Mouse (Mus musculus): ENCODE data around the gene Apol7e. TPM values are rescaled to one million over a fixed set of nuclear protein-coding genes. Genes with fewer than 3 reads are reported as not detected.

Apol7e gene
- total RNA-seq, 2 experiments from 2014 or later = 0.66 to 1.4 TPM

Other genes starting within 250 kb of the Apol7e start
- gene Apol10a, start 221.8 kb upstream of the Apol7e start, total RNA-seq (2015) = 0.07 TPM in 1 of 2 replicates, not detected in the other
- gene Apol10a, start 221.8 kb upstream of the Apol7e start, total RNA-seq (2017) = not detected in 2 replicates
- not detected in 2 replicates for gene Apol11a, start 190.6 kb upstream of the Apol7e start, total RNA-seq (2015)
- gene Apol11a, start 190.6 kb upstream of the Apol7e start, total RNA-seq (2017) = 0.33 and 0.89 TPM in 2 replicates
- 0.14 and 0.40 TPM in 2 replicates for gene Apol7c, start 165.5 kb upstream of the Apol7e start, total RNA-seq (2015)
- gene Apol7c, start 165.5 kb upstream of the Apol7e start, total RNA-seq (2017) = 0.04 and 0.53 TPM in 2 replicates
- gene 1700025B11Rik, start 137.0 kb upstream of the Apol7e start, total RNA-seq (2015) = not detected in 2 replicates
- not detected in 2 replicates for gene 1700025B11Rik, start 137.0 kb upstream of the Apol7e start, total RNA-seq (2017)
- gene Apol10b, start 102.7 kb upstream of the Apol7e start, total RNA-seq (2015) = 0.07 TPM in 1 of 2 replicates, not detected in the other
- not detected in 2 replicates for gene Apol10b, start 102.7 kb upstream of the Apol7e start, total RNA-seq (2017)
- not detected in 2 replicates for gene Gm36245, start 99.6 kb upstream of the Apol7e start, total RNA-seq (2015)
- gene Gm36245, start 99.6 kb upstream of the Apol7e start, total RNA-seq (2017) = not detected in 2 replicates
- not detected in 2 replicates for gene Apol11b, start 55.6 kb upstream of the Apol7e start, total RNA-seq (2015)
- 0.08 TPM in 1 of 2 replicates, not detected in the other for gene Apol11b, start 55.6 kb upstream of the Apol7e start, total RNA-seq (2017)
- gene Apol9b, start 30.2 kb downstream of the Apol7e start, total RNA-seq (2015) = not detected in 2 replicates
- not detected in 2 replicates for gene Apol9b, start 30.2 kb downstream of the Apol7e start, total RNA-seq (2017)
- 0.16 and 1.3 TPM in 2 replicates for gene Apol8, start 58.1 kb downstream of the Apol7e start, total RNA-seq (2015)
- gene Apol8, start 58.1 kb downstream of the Apol7e start, total RNA-seq (2017) = 0.16 and 0.26 TPM in 2 replicates
- gene Myh9, start 143.3 kb downstream of the Apol7e start, total RNA-seq (2015) = 464 and 549 TPM in 2 replicates
- 759 and 878 TPM in 2 replicates for gene Myh9, start 143.3 kb downstream of the Apol7e start, total RNA-seq (2017)
- 162 and 187 TPM in 2 replicates for gene Txn2, start 230.1 kb downstream of the Apol7e start, total RNA-seq (2015)
- gene Txn2, start 230.1 kb downstream of the Apol7e start, total RNA-seq (2017) = 23.2 and 39.4 TPM in 2 replicates

Data from megakaryocyte, adult 5-6 weeks (primary cell).